Mouse (Mus musculus) liver, adult 10 weeks (tissue): Measurements from ENCODE around the gene Gm3633. TPM values are rescaled to one million over a fixed set of nuclear protein-coding genes. Genes with fewer than 3 reads are reported as not detected.

Source experiments
- polyA plus RNA-seq: library from polyadenylated mRNA; stranded (reverse); fragments of 350-450 nt; fragmentation: Illumina TruSeq; extraction: RNeasy Lipid Tissue Mini Kit (QIAGEN cat#74804); gene quantifications from one replicate; pipeline ENCODE4 v1.2.3, GENCODE M21; 2014; ENCODE audit warnings: low read depth, low replicate concordance

Gene Gm3633
- polyA plus RNA-seq: not detected

DNA sequence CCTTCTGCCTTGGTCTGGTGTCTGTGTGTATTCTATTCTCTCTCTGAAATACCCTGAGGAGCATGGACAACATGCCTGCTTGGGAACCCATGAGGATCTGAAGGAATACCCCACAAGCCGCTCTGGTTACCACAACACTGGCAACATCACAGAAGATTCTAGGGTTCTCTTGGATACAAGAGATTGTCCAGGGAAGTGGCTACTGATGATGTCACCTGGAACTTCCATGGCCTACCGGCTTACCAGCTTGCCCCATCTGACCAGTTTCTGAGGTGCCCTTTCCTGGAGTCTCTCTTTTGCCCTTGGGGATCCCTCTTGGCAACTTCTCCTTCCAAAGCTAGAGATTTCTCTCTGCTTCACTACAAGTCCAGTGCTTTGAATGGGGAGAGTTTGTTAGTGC lies at the start of gene Gm3633:
Gene Gm3633 (minus strand): TSS at position 101 of the 400 bp plus-strand sequence.

DNA sequence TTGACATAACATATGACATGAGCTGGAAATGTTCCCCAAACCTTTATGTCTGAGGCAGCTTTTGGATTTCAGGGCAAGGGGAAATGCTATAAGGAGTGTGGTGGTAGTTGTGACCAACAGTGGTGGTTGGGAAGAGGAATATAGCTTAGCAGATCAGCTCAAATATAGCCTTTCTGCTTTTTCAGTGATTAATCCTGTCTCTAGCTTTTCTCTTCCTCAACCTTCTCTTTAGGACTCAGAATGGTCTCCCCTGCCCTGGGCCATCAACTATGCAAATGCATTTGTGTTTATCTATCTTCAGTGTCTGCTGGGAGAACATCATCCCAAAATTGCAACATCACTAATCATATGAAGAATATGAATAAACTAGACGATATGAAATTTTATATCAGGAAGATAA lies 13.9 kb upstream of the Gm3633 start, which contains the start of gene Gm10378:
Gene Gm10378 (plus strand): TSS at position 301 of the 400 bp plus-strand sequence.

DNA sequence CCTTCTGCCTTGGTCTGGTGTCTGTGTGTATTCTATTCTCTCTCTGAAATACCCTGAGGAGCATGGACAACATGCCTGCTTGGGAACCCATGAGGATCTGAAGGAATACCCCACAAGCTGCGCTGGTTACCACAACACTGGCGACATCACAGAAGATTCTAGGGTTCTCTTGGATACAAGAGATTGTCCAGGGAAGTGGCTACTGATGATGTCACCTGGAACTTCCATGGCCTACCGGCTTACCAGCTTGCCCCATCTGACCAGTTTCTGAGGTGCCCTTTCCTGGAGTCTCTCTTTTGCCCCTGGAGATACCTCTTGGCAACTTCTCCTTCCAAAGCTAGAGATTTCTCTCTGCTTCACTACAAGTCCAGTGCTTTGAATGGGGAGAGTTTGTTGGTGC lies 41.9 kb downstream of the Gm3633 start, which contains the start of gene Gm17124:
Gene Gm17124 (minus strand): TSS at position 101 of the 400 bp plus-strand sequence.

Other genes starting within 250 kb of the Gm3633 start
- gene Gm8005, start 202.2 kb downstream of the Gm3633 start, polyA plus RNA-seq: not detected
- gene Gm8011, start 178.0 kb downstream of the Gm3633 start, polyA plus RNA-seq: not detected
- not detected for gene Gm8020, start 139.6 kb downstream of the Gm3633 start, polyA plus RNA-seq
- gene Gm8024, start 117.6 kb downstream of the Gm3633 start, polyA plus RNA-seq: not detected
- not detected for gene Gm17124, start 42.0 kb downstream of the Gm3633 start, polyA plus RNA-seq
- gene Gm10378, start 14.0 kb upstream of the Gm3633 start, polyA plus RNA-seq: not detected
- not detected for gene Gm3015, start 126.9 kb upstream of the Gm3633 start, polyA plus RNA-seq
- gene Gm10377, start 156.1 kb upstream of the Gm3633 start, polyA plus RNA-seq: not detected
- not detected for gene Gm21977, start 211.6 kb upstream of the Gm3633 start, polyA plus RNA-seq